Mouse (Mus musculus) MEL (cell line): Measurements from ENCODE around the gene Cebpzos.

ENCODE experiments used
- CTCF ChIP-seq, 3 experiments: IDR thresholded peaks in 2 of 3; conservative IDR thresholded peaks in 1 of 3; 2 replicates each; pipeline ENCODE4 v1.5.1; 2011 to 2012; ENCODE audit warnings: low read length in 3 of 3, low read depth in 2 of 3, mild to moderate bottlenecking in 2 of 3, improper control_type of control experiment in 1 of 3, inconsistent platforms in 1 of 3, mixed read lengths in 1 of 3, moderate library complexity in 1 of 3; ENCODE audit not compliant: control insufficient read depth in 1 of 3, insufficient read depth in 1 of 3, poor library complexity in 1 of 3, severe bottlenecking in 1 of 3
- ELF1 ChIP-seq: IDR thresholded peaks from 2 replicates; pipeline ENCODE4 v1.6.1; 2014; ENCODE audit warnings: low read depth, mild to moderate bottlenecking, inconsistent platforms, low read length, improper control_type of control experiment, moderate library complexity
- POLR2A ChIP-seq, 2 experiments: IDR thresholded peaks; 2 replicates each; pipeline ENCODE4 v1.6.1; 2011 to 2012; ENCODE audit warnings: low read length in 2 of 2, mild to moderate bottlenecking in 2 of 2, control low read depth in 1 of 2, improper control_type of control experiment in 1 of 2, low read depth in 1 of 2, moderate library complexity in 1 of 2; ENCODE audit not compliant: control insufficient read depth in 1 of 2, insufficient read depth in 1 of 2, poor library complexity in 1 of 2
- POLR2AphosphoS2 ChIP-seq: IDR thresholded peaks from 2 replicates; pipeline ENCODE4 v1.6.1; 2011; ENCODE audit warnings: low read length, improper control_type of control experiment
- RCOR1 ChIP-seq: IDR thresholded peaks from 2 replicates; pipeline ENCODE4 v1.6.1; 2012; ENCODE audit warnings: low read depth, mild to moderate bottlenecking, inconsistent platforms, low read length, improper control_type of control experiment

DNA sequence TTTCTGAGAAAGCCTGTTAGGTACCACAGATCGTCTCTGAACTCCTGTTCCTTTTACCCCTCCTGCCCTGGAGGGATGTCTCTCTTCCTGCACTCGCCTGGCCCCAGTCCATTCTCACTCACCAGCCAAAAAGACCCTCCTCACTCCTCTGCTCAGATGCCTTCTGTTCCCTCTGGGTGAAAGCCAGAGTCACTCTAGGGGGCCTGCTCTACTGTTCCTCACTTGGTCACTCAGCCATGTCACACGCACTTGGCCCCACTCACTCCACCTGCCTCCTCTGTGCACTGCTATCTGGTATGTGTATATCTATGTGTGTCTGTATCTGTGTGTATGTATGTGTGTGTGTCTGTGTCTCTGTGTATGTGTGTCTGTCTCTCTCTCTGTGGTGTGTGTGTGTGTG lies 27.1 kb upstream of the Cebpzos start:
- TF ChIP-seq POLR2A (IDR thresholded peaks at IDR 0.05; ENCODE audit: control insufficient read depth in 1 of 2, insufficient read depth in 1 of 2, low read depth in 1 of 2, low read length in 2 of 2, poor library complexity in 1 of 2) (no peak), RCOR1 (no peak), POLR2AphosphoS2 (no peak), ELF1 (no peak), CTCF (IDR thresholded peaks at IDR 0.05 in 2 of 3, conservative IDR thresholded peaks at IDR 0.05 in 1 of 3; ENCODE audit: control insufficient read depth in 1 of 3, insufficient read depth in 1 of 3, low read depth in 2 of 3, low read length in 3 of 3, poor library complexity in 1 of 3, severe bottlenecking in 1 of 3) (no peak)
